Mouse (Mus musculus) ES-Bruce4 (cell line): ENCODE data around the gene Adcy5.

Experiments
- CTCF ChIP-seq: IDR thresholded peaks from one replicate; pipeline ENCODE4 v1.8.1; 2011; ENCODE audit warnings: low read depth, low read length
- EP300 ChIP-seq: IDR thresholded peaks from 2 replicates; pipeline ENCODE4 v1.6.1; 2011; ENCODE audit warnings: low read depth, low read length; ENCODE audit not compliant: insufficient read depth
- POLR2A ChIP-seq: IDR thresholded peaks from one replicate; pipeline ENCODE4 v1.8.1; 2011; ENCODE audit warnings: low read length; ENCODE audit not compliant: insufficient read depth

DNA sequence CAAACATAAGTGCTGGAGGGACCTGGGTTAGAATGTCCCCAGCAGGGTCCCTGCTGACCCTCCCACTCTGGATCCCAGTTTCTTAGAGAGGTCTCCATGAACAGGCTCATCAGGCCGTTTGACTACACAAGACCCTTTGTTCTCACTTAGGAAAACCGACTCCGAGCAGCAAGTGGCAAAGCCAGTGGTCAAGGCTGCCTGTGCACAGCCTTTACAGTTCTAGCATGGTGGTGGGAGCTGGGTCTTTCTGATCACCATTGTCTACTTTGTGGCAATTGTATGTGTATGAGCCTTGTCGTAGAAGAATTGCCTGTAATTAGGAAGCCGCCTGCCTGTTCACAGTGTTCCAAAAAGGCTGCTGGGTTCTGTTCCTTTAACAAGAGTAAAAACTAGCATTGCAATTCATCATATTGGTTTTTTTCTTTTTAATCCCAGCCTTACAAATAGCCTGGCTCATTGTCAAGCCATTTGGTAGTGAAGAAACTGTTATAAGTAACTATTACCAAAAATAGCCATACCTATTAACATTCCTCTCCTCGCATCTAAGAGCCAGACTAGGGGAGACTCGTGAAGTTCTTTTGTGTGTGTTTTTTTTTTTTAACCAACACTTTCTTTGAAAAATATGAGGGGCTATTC, 44.9 kb upstream of the Adcy5 start:
- TF ChIP-seq EP300, result no peak
- TF ChIP-seq POLR2A, result no peak
- TF ChIP-seq CTCF, result no peak
